Mouse (Mus musculus): ENCODE measurements around the gene Nid2.

Gene Nid2

GRCm38 (mm10) chr14:19788443-19788842 is 37.4 kb downstream of the Nid2 start:
- DNase-seq: no peak

GRCm38 (mm10) chr14:19794881-19795280 is 43.8 kb downstream of the Nid2 start:
- DNase-seq: no peak

- DNase-seq: no peak
These were observed 45.7 kb downstream of the Nid2 start for GRCm38 (mm10) chr14:19796541-19797304.

GRCm38 (mm10) chr14:19800485-19800884 is 49.4 kb downstream of the Nid2 start:
- DNase-seq: no peak

- DNase-seq: no peak
These were observed 50.6 kb downstream of the Nid2 start for GRCm38 (mm10) chr14:19801474-19802215.

GRCm38 (mm10) chr14:19803222-19803621 is 52.2 kb downstream of the Nid2 start:
- no peak for DNase-seq

GRCm38 (mm10) chr14:19803623-19804022 is 52.6 kb downstream of the Nid2 start:
- peak; percentile 28 for DNase-seq

GRCm38 (mm10) chr14:19807339-19807738 is 56.3 kb downstream of the Nid2 start:
- DNase-seq: no peak

GRCm38 (mm10) chr14:19807858-19808257 is 56.8 kb downstream of the Nid2 start:
- no peak for DNase-seq

GRCm38 (mm10) chr14:19809934-19810333 is 58.9 kb downstream of the Nid2 start:
- DNase-seq: no peak

- DNase-seq: no peak
These were observed 62.0 kb downstream of the Nid2 start for GRCm38 (mm10) chr14:19813061-19813460.

GRCm38 (mm10) chr14:19817949-19818348 is 66.9 kb downstream of the Nid2 start:
- DNase-seq: peak; percentile 91

GRCm38 (mm10) chr14:19821686-19822085 is 70.6 kb downstream of the Nid2 start:
- no peak for DNase-seq

GRCm38 (mm10) chr14:19823321-19824142 is 72.5 kb downstream of the Nid2 start, which contains the start of gene Rtraf:
TSS of gene Rtraf (minus strand) at chr14:19823824.
- peak; percentile 95 for DNase-seq

- no peak for DNase-seq
These were observed 74.4 kb downstream of the Nid2 start for GRCm38 (mm10) chr14:19825481-19825880.

GRCm38 (mm10) chr14:19836289-19836688 is 85.2 kb downstream of the Nid2 start:
- DNase-seq: no peak

GRCm38 (mm10) chr14:19839600-19840332 is 88.7 kb downstream of the Nid2 start:
- DNase-seq: peak; percentile 72

- DNase-seq: no peak
These were observed 102.4 kb downstream of the Nid2 start for GRCm38 (mm10) chr14:19853471-19853870.

GRCm38 (mm10) chr14:19858279-19858678 is 107.2 kb downstream of the Nid2 start:
- DNase-seq: no peak

GRCm38 (mm10) chr14:19858808-19859776 is 108.0 kb downstream of the Nid2 start:
- DNase-seq: no peak

GRCm38 (mm10) chr14:19860281-19860680 is 109.2 kb downstream of the Nid2 start:
- no peak for DNase-seq
